Mouse (Mus musculus): ENCODE data around the gene Dcun1d1.

Gene Dcun1d1

DNA sequence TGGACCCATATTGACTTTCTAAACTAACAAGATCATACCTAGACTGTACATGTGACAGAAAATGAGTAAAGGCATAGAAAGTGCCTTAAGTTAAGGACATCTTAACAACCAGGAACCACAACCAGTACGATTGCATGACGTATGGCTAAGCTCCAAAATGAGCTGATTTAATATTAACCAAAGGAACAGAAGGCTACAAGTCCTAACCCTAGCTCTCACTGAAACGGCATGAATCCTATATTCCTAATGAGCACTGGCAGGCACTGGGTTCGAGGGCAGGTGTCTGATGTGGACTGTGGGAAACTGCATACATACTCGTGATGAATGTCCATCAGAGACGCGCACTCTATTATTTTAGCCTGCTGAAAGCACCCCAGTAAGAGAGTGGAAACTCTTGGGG is 5.9 kb downstream of the Dcun1d1 start:
- DNase-seq (ENCODE audit: low read depth, low spot score): peak; percentile 16

GRCm38 (mm10) chr3:35929831-35930230 is 7.4 kb downstream of the Dcun1d1 start:
- DNase-seq (ENCODE audit: low read depth, low spot score): peak; percentile 12

DNA sequence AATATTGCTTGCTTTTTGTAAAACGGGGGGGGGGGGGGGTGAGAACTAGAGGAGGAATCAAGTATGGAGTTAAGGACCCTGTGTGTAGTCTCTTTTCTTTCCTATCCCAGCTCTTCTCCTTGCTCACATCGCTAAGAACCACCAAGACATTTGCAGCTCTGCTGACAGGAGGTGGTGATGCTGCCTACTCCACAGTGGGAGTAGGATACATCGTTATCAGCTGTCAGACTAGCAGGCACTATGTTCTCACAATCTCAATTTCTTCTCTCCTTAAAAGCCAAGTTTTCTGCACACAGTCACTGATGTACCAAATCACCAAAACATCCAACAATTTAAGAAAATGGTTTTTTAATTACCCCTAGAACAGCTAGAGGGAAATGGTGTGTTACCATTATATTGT is 7.8 kb downstream of the Dcun1d1 start:
- no peak for DNase-seq (ENCODE audit: low read depth, low spot score)

DNA sequence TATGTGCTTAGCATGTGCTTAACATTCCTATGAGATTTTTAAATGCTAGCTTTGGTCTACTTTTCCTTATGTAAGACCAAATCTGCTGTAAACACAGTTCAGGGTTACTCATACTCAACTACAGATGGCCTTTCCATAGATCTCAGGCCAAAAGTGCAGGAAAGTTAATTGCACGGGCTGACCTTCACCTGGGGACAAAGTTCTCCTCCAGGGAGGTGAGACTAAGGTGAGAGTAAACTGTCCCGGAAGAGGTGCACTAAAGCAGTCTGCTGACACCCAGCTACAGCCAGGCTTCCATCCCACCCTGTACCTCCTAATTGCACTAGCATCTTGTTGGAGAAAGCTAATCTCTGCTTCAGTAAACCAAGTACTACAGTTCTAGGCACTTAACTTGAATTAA is 11.4 kb downstream of the Dcun1d1 start:
- DNase-seq (ENCODE audit: low read depth, low spot score): no peak

DNA sequence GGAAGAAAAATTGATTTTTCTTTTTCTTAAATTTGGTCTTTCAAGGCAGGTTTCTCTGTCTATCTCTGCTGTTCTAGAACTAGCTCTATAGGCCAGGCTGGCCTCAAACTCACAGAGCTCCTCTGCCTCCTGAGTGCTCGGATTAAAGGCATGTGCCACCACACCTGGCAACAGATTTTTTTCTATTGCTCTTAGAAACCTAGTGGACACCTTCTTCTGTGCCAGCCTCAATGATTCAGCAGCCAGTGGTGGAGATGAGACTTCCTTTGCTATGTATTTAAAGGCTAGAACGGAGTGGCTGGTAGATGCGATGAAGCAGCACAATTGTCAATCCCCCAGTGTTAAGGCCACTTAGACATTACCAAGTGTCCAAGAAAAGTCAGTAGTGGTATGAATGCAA is 13.2 kb downstream of the Dcun1d1 start:
- no peak for DNase-seq (ENCODE audit: low read depth, low spot score)

GRCm38 (mm10) chr3:35923495-35923894 is 13.8 kb downstream of the Dcun1d1 start:
- DNase-seq (ENCODE audit: low read depth, low spot score): no peak

DNA sequence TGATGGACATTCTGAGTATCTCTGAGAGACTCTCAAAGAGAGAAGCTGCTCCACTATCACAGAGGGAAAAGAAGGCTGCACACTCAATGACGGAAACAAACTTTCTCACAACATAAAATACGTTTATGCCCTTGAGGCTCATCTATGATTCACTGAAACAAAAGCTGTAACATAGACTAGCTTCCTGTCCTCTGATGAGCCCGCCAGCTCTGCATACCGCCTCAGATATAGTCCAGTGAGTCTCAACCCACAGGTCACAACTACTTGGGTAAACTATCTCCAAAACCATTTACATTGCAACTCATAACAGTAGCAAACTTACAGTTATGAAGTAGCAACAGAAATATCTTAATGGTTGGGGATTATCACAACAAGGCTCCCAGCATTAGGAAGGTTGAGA is 14.7 kb downstream of the Dcun1d1 start:
- peak; percentile 26 for DNase-seq (ENCODE audit: low read depth, low spot score)

DNA sequence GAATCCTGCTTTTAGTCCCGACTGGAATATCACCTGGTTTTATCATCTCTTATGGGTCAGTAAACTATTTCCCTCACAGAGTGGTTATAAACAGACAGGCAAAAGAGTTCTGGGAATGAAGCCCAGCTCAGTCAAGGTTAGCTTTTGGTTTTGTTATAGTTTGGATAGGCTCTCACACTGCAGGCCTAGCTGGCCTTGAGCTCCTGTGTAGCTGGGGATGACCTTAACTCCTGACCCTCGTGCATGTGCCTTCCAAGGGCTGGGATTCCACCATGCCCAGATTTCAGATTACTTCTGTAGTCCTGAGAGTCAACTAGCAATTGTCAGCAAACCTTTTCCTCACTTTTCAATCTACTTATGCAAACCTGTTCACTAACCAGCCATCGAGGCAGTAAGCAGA is 19.0 kb downstream of the Dcun1d1 start:
- no peak for DNase-seq (ENCODE audit: low read depth, low spot score)

- no peak for DNase-seq (ENCODE audit: low read depth, low spot score)
These were observed 28.1 kb downstream of the Dcun1d1 start for GRCm38 (mm10) chr3:35908982-35909680.

- no peak for DNase-seq (ENCODE audit: low read depth, low spot score)
These were observed 36.6 kb downstream of the Dcun1d1 start for GRCm38 (mm10) chr3:35900555-35901204.

GRCm38 (mm10) chr3:35899109-35899508 is 38.1 kb downstream of the Dcun1d1 start:
- DNase-seq (ENCODE audit: low read depth, low spot score): no peak

DNA sequence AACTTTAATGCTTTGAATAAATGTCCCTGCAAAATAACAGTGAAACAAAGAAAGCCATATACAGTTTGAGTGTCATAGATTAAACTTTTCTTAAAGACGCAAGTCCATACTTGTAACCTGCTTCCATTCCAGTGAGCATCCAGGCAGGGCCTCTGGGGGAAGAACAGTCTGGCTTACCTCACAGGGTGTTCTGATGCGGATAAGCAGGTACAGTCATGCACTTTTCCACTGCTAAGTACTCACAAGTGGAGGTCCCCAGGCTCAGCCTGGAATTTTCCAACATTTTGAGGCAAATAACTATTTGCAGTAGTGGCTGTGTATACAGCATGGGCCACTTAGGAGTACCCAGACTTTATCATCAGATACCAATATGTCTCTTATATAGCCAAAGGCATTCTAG is 39.3 kb downstream of the Dcun1d1 start:
- no peak for DNase-seq (ENCODE audit: low read depth, low spot score)

DNA sequence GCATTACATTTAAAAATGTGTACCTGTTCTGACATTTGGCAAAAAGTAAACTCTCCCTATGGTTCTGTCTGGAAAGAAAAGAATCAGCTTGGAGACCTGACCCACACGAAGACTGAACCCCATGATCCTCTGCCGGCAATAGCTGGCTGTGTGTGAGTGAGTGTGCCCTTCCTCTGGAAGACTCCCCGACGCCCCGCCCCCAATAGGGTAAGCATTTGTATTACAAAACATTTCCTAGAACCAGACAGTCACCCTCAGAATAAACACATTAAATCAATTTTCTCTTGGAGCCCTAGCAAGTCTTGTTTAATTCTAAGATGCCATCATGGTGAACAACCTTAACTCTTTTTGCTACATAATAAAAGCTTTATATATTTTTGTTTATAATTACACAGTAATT is 44.1 kb downstream of the Dcun1d1 start:
- DNase-seq (ENCODE audit: low read depth, low spot score): no peak

DNA sequence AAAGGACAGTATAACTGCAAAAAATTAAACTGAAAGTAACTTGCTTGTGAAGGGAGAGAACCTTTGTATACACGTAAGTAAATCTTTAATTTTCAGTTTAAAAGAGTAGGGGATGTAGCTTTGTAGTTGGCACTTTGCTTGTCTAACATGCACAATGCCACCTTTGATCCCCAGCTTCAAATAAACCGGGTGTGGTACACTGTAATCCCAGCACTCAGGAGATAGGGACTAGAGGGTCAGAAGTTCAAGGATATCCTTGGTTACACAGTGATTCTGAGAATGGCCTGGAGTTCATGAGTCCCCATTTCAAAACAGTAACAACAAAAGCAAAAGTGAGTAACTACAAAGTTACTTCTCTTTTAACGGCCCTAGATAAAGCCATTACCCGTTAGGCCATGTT is 46.1 kb downstream of the Dcun1d1 start:
- no peak for DNase-seq (ENCODE audit: low read depth, low spot score)

DNA sequence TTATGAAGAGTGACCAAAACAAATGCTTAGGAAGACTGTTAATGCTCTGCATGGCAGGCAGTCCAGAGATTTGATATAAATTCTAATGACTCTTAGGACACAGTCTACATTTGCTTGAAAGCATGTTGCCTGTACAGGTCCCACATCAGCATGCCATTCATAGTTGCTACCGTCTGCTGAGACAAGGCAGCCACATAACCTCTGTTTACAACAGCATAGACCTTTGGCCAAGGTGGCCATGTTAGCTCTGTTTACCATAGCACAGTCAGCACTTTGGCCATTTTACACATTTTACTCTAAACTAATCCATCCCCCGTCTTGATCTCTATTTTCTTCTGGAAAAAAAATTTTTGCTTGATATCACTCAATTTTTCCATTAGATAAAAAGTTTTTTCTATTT is 47.7 kb downstream of the Dcun1d1 start:
- DNase-seq (ENCODE audit: low read depth, low spot score): no peak

DNA sequence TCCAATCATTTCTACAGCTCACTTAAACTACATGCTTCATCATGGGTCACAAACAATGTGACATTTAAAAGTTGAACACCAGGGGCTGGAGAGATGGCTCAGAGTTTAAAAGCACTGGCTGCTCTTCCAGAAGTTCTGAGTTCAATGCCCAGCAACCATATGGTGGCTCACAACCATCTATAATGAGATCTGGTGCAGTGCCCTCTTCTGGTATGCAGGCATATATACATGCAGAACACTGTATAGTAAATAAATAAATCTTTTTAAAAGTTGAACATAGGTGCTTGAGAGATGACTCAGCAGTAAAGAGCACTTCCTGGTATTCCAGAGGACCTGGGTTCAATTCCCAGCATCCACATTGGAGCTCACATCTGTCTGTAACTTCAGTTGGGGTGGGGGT is 54.0 kb downstream of the Dcun1d1 start:
- DNase-seq (ENCODE audit: low read depth, low spot score): peak; percentile 47

GRCm38 (mm10) chr3:35849326-35849725 is 87.9 kb downstream of the Dcun1d1 start:
- DNase-seq (ENCODE audit: low read depth, low spot score): no peak
